Mouse (Mus musculus) thymus, postnatal 4 days (tissue): ENCODE measurements at regions not wholly inside any gene's neighbourhood (a gene's known extent, or its start where the extent isn't known, plus 50 kb on each side); places are given as distances from the start of the nearest gene placed in this dataset.

Experiments
- DNase-seq: peaks from one replicate; pipeline ENCODE4 v3.0.0; 2021

DNA sequence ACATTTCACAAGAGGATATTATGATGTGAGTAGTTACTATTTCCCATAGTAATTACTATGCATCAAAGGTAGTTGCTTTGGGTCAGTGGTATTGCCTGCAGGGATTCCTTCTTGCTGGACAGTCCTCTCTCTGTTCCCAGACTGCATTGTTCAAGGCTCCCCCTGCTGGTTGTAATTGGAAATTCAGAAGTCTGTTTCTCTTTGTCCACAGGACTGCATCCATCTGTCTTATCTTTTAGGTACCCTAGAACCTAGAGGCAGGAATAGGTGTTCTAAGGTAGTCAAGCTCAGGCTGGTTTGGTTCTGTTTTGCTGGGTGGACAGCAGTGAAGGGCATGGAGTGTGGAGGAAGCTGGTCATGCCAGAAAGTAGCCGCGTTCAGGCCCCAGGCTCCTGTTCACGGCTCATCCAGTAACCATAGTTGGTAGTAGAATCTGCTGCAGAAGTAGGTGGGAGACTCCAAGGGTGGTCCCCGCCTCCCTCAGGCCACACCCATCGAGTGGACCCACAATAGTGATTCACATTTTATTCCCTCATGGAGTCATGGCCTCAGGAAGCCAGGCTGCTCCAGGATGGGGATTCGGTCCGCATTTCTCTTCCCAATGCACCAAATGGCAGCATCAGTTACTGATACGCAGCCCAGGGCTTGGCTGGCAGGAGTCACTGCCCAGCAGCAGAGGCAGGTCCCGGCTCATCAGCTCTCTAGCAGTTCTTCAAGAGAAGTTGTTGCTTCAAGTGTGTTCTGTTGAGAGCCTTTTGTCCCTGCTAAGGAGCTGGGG, 51.7 kb upstream of the Caprin1 start:
- DNase-seq = peak; percentile 60

DNA sequence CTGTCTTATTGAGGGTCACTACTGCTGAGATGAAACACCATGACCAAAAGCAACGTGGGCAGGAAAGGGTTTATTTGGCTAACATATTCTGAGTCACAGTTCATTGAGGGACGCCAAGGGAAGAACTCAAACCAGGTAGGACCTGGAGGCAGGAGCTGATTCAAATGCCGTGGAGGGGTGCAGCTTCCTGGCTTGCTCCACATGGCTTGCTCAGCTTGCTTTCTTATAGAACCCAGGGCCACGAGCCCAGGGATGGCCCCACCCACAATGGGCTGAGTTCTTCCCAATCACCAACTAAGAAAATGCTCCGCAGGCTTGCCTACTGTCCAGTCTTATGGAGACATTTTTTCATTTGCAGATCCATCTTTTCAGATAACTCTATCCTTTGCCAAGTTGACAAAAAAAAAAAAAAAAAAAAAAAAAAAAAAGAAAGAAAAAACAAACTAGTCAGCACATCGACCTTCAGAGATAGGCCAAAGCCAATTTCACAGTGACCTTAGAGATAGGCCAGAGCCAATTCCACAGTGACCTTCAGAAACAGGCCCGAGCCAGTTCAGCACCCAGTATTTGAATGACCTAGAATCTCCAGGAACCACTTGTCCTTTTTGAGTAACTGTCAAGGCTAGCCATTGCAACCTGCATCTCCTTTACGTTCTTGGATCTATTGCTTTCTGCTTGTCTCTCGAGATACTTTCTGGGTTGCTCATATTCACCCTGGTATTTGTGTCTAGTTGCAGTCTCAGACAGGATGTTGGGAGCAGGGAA, 52.5 kb upstream of the Caprin1 start:
- DNase-seq = no peak

DNA sequence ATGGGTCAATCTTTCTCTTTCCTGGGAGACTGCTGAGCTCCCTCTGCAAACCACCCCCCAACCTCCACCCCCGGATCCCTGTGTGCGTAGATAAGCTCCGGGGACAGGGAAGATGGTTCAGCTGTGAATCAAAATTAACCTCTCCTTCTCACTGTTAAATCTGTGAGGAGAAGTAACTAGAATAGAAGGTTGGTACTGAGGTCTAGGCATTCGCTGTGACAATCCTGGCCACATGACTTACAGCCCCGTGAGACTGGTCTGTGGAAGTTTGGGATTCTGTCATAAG, 53.0 kb upstream of the Caprin1 start:
- no peak for DNase-seq

DNA sequence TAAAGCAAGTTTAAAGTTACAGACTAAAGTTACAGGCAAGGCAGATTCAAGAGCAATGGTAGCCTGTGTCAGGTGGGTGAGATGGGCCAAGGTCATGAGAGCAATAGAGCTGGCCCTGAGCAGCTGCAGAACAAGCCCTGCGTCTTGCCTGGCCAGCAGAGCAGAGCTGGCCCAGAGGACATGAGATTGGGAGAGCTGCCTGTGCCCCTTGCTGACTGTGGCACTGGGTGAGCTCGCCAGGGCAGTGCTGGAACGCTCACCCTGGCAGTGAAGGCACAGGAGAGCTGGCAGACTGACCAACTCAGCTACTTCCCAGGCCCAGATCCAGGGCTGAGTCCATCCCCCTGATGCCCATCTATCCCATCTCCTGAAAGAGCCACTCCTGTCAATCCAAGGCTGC, 53.7 kb upstream of the Caprin1 start:
- no peak for DNase-seq

DNA sequence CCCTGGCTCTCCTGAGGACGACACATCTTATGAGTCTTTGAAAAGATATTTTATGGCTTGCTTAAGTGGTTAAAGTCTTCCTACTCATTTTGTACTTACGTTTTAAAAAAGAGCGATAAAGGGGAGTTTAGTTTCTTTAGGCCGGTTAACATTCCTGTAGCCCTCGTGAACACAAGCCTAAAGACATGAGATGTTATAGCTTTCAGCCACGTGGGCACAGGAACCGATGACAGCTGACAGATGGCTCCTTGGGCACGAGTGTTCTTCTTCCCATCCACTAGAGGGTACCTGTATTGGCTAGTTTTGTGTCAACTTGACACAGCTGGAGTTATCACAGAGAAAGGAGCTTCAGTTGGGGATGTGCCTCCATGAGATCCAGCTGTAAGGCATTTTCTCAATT, 63.8 kb upstream of the Caprin1 start:
- no peak for DNase-seq

DNA sequence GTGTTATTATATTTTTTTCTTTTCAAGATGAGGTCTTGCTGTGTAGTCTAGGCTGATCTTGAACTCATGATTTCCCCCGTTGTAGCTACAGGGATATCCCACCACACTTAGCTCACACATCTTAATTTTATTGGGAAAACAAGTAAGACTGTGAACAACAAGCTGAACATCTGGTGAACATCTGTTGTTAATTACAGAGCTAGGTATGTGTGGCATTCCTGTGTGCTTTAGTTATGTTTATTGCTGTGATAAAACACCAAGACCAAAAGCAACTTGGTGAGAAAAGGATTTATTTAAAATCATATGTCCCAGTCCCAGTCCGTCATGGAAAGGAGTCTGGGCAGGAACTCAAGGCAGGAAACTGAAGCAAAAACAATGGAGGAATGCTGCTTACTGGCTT, 66.8 kb upstream of the Caprin1 start:
- DNase-seq = no peak

DNA sequence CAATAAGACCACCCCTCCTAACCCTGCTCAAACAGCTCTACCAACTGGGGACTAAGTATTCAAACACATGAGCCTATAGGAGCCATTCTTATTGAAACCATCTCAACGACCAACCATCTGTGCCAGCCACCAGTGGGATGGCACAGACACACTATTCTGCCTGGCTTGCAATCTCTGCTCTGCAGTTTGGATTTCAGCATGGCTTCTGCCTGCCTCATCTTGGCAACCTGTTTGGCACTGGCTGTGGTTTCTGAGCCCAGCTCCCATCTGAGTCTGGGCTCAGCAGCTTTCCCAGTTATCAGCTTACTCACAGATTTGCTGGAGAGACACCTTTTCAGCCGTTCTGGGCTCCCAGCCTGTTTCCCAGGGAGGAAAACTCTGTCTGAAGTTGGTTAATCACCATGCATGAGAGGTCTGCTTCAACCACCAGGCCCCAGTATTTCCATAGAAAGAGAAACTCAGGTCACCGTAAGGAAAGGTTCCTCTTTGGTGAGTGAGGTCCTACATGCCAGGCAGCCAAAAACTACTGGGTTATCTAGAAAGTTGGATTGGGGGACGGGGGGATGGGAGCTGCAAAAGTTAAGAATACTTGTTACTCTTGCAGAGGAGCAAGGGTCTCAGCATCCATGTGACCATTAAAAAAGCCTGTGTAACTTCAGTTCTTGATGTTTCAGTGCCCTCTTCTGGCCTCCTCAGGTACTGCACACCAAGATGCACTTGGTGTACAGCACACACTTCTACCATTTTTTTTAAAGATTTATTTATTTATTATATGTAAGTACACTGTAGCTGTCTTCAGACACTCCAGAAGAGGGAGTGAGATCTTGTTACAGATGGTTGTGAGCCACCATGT, 68.1 kb upstream of the Caprin1 start:
- DNase-seq = peak; percentile 80

DNA sequence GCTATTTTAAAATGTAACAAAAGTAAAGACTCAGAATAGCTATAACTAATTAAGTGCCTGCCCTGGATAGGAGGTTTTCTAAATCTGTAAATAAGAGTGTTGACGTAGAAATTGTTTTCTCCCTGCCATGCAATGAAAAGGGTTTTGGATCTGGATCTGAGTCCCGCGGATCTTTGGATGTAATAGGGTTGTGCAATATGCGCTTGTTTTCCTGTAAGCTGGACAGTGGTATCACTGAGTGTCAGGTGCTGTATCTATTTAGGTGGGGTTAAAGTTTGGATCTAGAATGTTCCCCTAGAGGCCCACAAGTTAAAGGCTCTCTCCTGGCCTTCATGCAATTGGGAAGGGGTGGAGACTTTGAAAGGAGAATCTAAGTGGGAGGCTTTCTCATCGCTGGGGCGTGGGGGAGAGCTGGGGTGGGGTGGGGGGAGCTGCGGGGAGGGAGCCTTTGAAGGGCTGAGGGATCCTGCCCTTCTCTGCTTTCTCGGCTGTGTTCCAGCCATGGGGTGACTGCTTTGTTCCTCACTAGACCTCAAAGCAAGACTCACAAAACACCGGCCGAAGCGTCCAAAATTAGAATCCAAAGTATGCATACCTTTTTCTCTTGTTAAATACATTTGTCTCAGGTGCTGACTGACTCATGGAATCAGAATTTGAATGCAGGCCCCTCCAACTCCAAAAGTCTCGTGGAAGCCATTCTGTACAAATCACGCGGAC, 70.0 kb upstream of the Caprin1 start:
- DNase-seq = no peak

DNA sequence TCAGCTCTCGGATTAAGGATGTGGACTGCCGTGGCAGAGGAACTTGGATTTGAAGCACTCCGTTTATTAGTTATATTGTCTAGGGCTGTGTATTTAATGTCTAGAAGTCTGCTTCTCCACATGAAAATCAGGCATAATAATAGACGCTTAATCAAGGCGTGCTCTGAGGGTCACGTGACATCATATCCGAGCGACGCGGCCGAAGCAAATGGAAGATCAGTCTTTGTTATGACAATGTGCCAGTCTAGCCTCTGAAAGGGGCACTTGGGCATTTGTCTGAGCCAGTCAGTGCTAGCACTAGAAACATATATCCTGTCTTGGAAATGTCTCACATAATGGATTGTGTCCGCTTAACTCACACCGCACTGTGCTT, 70.5 kb upstream of the Caprin1 start:
- no peak for DNase-seq

DNA sequence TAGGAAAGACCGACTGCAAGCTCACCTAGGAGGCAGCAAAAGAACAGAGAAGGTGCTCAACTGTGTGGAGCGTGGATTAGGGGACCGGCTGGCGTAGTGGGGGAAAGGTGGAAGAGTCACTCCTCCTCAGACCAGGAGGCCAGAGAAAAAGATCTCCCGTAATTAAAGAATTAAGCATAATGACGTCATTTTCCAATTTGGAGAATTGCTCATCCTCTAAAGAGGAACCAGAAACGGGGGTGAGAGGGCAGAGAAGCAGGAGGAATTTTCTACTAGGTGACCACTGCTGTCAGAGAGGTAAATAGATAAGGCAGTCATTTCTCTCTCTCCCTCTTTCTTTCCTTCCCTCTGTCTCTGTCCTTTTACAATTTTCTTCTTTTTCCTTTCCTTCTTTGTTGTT, 71.2 kb upstream of the Caprin1 start:
- DNase-seq = no peak

DNA sequence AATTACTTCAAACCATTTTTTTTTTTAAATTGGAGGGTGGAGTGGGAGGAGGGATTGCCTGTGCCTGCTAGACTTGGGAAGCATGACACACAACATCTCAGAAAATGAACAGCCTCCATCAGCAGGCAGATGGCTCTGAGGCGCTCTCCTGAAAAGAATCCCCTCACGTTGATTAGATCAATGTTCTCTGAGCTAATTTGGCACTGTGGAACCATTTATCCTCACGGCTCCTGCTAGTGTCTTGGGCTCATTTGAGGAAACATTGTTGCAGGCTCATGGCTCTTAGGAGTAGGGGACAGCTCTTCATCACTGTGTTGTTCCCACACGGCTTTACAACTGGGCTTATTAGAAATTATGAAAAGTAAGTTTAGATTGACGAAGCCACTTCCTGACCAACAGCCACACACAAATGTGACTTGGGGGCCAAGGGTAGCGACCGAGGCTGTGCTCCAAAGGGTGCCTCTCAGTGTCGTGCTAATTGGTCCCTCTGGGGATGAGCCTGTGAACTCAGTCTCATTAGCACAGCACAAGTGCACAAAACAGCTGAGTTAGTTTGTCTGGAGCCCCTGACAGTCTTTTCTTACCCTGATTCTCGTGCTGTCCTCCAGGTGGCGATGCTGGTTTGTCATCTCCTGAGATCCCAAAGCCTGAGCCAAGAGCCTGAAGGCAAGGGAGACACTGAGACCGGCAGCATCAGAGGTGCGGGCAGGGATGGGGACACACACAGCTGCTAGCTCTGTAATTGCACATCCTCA, 74.2 kb upstream of the Caprin1 start:
- peak; percentile 69 for DNase-seq

DNA sequence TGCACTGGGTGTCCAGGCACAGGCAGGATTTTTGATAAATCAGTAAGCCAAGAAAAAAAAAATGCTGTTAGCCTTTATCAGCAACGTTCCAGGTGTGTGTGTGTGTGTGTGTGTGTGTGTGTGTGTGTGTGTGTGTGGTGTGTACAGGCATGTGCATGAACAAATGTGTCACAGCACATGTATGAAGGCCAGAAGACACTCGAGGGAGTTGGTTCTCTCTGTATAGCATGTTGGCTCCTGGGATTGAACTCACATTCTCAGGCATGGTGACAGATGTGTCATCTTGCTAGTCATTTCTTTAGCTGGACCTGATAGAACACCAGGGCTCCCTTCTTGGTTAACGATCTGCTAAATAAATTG, 74.8 kb upstream of the Caprin1 start:
- DNase-seq = no peak

DNA sequence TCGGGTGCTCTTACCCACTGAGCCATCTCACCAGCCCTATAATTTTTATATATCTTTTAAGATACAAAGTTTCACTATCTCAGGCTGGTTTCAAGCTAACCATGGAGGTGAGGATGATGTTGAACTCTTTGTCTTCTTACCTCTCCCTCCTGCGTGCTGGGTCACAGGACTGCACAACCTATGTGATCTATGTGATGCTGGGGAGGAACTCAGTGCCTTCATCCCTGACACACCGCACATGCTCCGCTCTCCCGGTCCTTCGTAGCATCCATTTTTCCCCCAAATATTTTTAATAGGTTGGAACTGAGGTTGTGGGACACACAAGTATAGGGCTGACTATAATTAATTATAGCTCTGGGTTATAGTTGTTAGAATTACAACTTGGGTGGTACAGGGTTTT, 75.9 kb upstream of the Caprin1 start:
- DNase-seq = no peak

DNA sequence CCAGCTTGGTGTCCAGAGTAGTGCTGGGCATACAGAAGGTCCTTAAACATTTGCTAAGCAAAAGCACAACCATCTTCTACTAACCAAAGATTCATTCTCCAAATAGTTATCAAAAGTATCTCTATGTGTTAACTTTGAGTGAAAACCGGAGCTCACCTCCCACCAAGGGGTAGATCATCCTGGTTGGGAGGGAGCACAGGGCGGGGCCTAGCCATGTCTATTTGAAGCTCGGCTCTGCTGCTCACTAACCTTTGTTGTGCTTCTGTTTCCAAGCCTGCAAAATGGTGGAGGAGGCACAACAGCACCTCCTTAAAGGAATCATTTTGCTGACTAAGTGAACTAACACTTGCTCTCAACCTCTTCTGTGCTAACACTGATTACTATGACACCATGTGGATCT, 77.0 kb upstream of the Caprin1 start:
- DNase-seq = no peak

DNA sequence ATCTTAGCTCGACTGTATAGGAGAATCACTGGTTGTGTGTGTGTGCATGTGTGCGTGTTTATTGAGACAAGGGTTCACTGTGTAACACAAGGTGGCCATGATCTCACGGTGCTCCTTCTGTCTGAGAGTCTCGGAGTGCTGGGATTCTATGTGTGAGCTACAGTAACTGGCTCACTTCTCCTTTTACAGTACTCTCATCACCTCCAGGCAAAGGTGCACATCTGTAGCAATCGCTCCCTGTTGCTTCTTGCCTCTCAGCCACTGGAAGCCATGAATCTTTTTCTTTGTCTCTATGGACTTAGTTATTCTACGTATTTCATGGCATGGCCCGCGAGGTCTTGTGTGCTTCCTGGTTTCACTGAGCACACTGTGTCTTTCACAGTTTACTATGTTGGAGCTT, 78.3 kb upstream of the Caprin1 start:
- DNase-seq = no peak

DNA sequence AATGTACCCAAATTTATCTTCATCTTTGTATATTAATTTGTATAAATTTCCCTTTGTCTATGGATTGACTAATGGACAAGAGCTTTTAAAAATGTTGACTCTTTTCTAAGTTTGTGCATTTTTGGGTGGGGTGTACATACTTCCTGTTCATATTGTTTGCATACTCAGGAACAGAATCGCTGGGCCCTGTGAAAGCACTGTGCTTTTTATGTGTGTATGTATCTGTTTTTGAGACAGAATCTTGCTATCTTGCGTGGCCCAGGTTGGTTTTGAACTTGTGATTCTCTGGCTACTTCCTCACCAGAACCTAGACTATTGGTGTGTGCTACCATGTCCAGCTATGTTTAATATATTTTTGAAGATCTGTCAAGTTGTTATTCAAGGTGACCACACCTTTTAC, 78.8 kb upstream of the Caprin1 start:
- DNase-seq = no peak

DNA sequence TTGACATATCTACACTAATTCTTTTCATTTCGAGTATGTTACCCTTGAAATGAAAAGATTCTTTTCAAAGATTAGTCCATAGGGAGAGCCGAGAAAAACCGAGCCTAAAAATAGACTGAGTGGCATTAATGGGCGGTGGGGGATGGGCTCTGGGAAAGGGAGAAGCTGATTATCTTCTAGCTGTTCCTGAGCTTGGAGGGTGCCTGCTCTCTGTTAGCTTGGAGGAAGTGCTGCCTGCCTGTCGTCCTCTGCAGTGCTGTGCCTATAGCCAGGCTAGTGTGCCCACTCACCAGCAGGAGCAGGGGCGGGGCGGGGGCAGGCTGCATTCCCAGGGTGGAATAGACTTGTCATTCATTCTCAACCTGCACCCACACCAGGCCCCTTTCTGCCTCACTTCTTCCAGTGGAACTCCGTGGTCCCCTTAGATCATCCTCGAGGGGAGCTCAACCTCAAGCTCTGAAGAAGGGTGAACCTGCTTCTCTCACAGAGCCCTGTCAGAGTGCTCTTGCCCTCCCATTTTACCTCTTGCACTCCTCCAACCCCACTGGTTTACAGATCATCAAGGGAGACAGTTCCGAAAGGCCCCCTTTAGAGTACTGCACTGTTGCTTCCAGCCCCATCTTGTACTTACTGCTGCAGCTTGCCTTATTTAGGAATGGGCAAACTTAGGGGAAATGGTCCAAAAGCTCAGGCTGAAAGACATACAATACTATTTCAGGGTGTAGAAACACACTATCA, 76.6 kb upstream of the Lmo2 start:
- DNase-seq = no peak

DNA sequence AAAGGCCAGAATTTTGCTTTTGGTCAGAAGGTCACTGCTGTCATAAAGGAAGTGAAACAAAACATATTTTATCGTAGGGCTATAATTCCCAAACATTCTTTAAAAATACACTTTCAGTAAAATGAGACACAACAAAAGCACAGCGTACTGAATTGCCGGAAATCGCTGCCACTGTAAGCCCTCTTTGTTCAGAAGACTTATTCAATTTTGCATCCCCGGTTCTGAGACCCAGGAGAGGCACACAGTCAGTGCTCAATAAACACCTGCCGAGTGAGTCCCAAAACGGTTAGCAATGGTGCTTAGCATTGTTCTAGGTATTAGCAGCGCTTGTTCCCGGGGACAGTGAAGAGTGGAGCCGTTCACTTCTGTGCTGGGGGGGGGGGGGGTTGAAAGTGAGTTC, 72.9 kb upstream of the Lmo2 start:
- DNase-seq = no peak

DNA sequence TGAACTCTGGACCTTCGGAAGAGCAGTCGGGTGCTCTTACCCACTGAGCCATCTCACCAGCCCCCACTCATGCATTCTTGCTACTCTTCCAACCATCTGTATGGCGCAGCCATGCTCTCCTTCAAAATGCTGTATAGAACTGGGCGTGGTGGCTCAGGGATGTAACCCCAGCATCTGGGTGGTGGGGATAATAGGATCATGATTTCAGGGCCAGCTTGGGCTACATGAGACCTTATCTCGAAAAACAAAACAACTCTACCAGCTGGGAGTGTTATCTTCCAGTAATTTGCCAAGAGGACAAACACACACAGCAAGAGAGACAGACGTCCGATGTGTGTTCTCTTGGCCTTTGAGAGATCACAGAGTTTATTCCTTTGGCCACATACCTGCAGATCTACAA, 69.8 kb upstream of the Lmo2 start:
- DNase-seq = no peak

DNA sequence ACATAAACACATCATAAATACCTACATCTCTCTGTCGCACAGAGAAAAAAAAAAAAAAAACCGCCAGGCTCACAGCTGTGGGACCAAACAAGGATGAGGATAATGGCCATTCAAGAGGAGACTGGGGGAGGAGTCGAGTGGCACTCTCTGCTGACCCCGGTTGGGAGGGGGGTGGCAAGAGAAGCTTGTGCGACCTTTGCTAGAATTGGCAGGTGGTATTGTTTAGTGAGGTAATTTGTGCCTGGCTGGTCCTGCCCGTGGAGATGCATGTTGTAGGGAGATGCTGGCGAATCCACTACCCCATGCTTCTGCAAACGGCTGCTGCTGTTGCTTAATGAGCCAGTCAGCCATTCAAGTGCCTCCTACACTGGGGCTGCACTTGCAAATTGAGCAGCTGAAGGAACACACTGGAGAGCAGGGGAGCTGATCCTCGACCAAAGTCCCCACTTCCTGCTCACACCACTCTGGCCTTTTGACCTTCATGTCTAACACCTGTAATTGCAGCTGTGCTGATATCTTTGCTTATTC, 66.5 kb upstream of the Lmo2 start:
- DNase-seq = no peak

DNA sequence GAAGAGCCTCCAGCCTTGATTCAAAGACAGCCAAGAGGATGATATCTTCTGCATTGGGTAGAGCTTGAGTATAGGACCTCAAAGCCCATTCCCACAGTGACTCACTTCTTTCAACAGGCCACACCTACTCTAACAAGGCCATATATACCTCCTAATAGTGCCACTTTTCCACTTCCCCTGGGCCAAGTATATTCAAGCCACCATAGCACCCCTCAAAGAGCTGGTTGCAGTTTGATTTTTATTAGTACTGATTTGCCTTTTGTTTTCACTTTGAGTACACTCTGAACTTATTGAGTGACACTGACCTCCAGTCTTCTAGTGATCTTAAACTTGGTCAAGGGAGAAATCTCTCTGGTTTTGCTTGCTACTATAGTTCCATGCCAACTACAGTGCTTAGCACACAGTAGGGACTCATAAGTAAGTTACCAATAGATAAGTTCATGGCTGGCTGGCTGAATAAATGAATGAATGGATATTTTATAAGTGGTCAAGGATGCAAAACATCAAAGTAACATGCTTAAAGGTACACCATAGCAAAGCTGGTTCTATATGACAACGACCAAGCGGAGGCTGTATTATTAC, 64.5 kb upstream of the Lmo2 start:
- DNase-seq = no peak
